Mouse (Mus musculus) lung, adult 2 months (tissue): Measurements from ENCODE around the gene Tpcn2.

Experiments
- CTCF ChIP-seq: fragments of 200-500 bp; IDR thresholded peaks from 2 replicates; pipeline ENCODE4 v1.5.1; 2011; ENCODE audit warnings: mild to moderate bottlenecking, low read length, control low read depth; ENCODE audit not compliant: insufficient read depth
- POLR2A ChIP-seq: fragments of 200-500 bp; IDR thresholded peaks from 2 replicates; pipeline ENCODE4 v1.6.1; 2011; ENCODE audit warnings: low read depth, mild to moderate bottlenecking, control low read depth, low read length, borderline replicate concordance; ENCODE audit errors: extremely low read depth

DNA sequence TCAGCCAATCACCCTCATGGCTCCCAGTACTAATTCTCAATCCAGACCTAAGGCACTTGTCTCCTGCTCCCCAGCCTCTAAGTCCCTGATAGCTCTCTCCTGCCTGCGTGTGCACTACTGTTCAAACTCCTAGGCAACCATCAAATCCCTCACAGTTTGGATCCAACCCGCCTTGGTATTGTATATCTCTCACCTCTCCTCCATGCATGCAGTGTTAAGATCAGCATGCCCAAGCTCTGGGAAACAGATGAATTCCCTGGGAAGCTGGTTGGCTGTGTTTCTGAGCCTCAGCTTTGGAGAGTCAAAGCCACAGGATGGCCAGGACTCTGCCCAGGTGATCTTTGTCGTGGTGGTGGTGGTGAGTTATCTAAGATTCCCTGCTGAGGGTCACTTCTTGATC is 86.1 kb downstream of the Tpcn2 start:
- TF ChIP-seq CTCF, result no peak
- no peak for TF ChIP-seq POLR2A
